Mouse (Mus musculus): ENCODE results near the gene Gucy2d.

DNA sequence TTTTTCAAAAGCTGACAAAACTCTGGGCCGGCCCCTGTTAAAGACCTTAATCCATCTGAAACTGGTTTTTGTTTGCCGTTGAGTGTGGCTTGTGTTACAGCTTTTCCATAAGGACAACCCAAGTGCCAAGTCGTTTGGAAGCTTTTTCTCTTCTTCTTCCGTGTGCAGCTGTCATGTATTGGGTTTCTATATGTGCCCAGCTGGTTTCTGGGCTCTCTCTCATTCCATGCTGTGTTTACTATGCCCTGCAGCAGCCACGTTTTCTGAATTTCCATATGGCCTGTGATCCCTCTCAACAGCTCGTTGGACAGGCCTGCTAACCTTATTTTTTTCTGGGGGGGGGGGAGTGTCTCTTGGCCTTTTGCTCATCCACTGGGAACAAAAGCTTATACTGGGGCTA lies 15.8 kb upstream of the Gucy2d start:
- no peak for TF ChIP-seq POLR2A (IDR thresholded peaks at IDR 0.05; ENCODE audit: low read depth, low read length)
- no peak for TF ChIP-seq CTCF (IDR thresholded peaks at IDR 0.05; ENCODE audit: extremely low read depth, insufficient read depth, insufficient read length, insufficient replicate concordance)

Data from spleen, adult 2 months (tissue).